Mouse (Mus musculus) limb, embryonic 14.5 days (tissue): ENCODE results near the gene Zfp869. TPM values are rescaled to one million over a fixed set of nuclear protein-coding genes. Genes with fewer than 3 reads are reported as not detected.
"Not testable (repeated sequence)": the region's sequence is repeated elsewhere in the genome, so short reads cannot be mapped to it uniquely, and the experiment has no call there.

ENCODE experiments used
- ATAC-seq: fragments of 200-750 bp; cut with Nextera tagmentation; 2 replicates; pipeline ENCODE4 v1.8.0; 2017; ENCODE audit warnings: low read depth, moderate number of reproducible peaks, moderate TSS enrichment; ENCODE audit not compliant: low FRiP score
- DNase-seq: peaks from one replicate; pipeline ENCODE4 v3.0.0-alpha.2; 2015; ENCODE audit warnings: low spot score
- H3K27ac ChIP-seq: fragments of 300-500 bp; sonication (generic); replicated peaks from 2 replicates; pipeline ENCODE4 v1.5.1; 2014; ENCODE audit warnings: low read depth, mild to moderate bottlenecking, low read length, moderate library complexity, mixed read lengths
- H3K27me3 ChIP-seq: fragments of 300-500 bp; sonication (generic); 2 replicates; pipeline ENCODE4 v1.6.1; 2014; ENCODE audit warnings: low read length, mixed read lengths; ENCODE audit not compliant: control insufficient read depth, insufficient read depth
- H3K36me3 ChIP-seq: fragments of 300-500 bp; sonication (generic); 2 replicates; pipeline ENCODE4 v1.6.1; 2014; ENCODE audit warnings: mild to moderate bottlenecking, low read length, moderate library complexity, mixed read lengths; ENCODE audit not compliant: control insufficient read depth, insufficient read depth
- H3K4me1 ChIP-seq: fragments of 300-500 bp; sonication (generic); 2 replicates; pipeline ENCODE4 v1.6.1; 2014; ENCODE audit warnings: antibody characterized with exemption, low read length, mixed read lengths; ENCODE audit not compliant: control insufficient read depth, insufficient read depth
- H3K4me2 ChIP-seq: fragments of 300-500 bp; sonication (generic); replicated peaks from 2 replicates; pipeline ENCODE4 v1.6.1; 2014; ENCODE audit warnings: low read depth, mild to moderate bottlenecking, low read length, moderate library complexity; ENCODE audit not compliant: severe bottlenecking
- H3K4me3 ChIP-seq: fragments of 300-500 bp; sonication (generic); replicated peaks from 2 replicates; pipeline ENCODE4 v1.5.1; 2014; ENCODE audit warnings: low read length
- H3K9ac ChIP-seq: fragments of 300-500 bp; sonication (generic); 2 replicates; pipeline ENCODE4 v1.6.1; 2014; ENCODE audit warnings: mild to moderate bottlenecking, low read depth, low read length, moderate library complexity; ENCODE audit not compliant: severe bottlenecking
- H3K9me3 ChIP-seq: fragments of 300-500 bp; sonication (generic); 2 replicates; pipeline ENCODE4 v1.6.1; 2016; ENCODE audit warnings: low read length; ENCODE audit not compliant: control insufficient read depth
- POLR2A ChIP-seq: fragments of 200-500 bp; IDR thresholded peaks from 2 replicates; pipeline ENCODE4 v1.8.0; 2012; ENCODE audit warnings: inconsistent platforms, mild to moderate bottlenecking, moderate library complexity, borderline replicate concordance; ENCODE audit not compliant: insufficient read depth, insufficient read length; ENCODE audit errors: extremely low read depth
- WGBS: fragments of 180-500 bp; shearing (Covaris S2); extraction: QIAGEN DNeasy Blood & Tissue Kit; methylation state at CpG from one replicate; pipeline ENCODE4 v1.1.7; 2014; 5-methylcytosine and 5-hydroxymethylcytosine counted together
- polyA plus RNA-seq, 2 experiments: library from polyadenylated mRNA; depleted of rRNA in 1 of 2; stranded (reverse) in 1 of 2; unstranded in 1 of 2; fragments of >200 nt; fragmentation: Nextera tagmentation in 1 of 2; extraction: Ambion mirVana in 1 of 2; gene quantifications; 2 replicates each; pipeline versions ENCODE4 v1.2.1 to v1.2.3; 2012 to 2014

Gene Zfp869
- polyA plus RNA-seq (2012; rRNA removed) (11.5 and 16.8 TPM in 2 replicates), polyA plus RNA-seq (2014; fragmentation: Nextera tagmentation; extraction: Ambion mirVana) (32.4 and 32.5 TPM in 2 replicates)

DNA sequence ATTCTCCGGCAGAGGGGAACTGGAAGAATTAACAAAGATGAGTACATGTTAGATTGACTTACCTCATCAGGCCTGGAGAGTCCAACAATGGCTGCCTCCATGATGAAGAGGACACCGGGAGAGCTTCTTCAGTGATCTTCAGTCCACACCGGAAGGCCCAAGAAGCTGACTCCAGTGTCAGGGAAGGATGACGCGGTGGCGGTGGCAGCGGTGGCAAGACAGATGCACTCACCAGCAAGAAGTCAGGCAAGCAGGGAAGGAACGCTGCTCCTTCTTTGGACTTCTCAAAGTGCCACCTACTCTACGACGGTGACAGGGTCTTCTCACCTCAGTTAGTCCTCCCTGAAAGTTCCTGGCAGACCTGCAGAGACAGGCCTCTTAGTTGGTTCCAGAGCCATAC is at the start of gene Zfp869:
TSS of gene Zfp869 (minus strand) at position 101 of the 400 bp plus-strand sequence.
- ATAC-seq, H3K9me3 ChIP-seq, H3K27ac ChIP-seq, DNase-seq, H3K27me3 ChIP-seq, H3K4me1 ChIP-seq, H3K9ac ChIP-seq, H3K4me3 ChIP-seq, H3K4me2 ChIP-seq: not testable (repeated sequence)
- peaks cover 56% of the 10 kb centered on the region for H3K36me3 ChIP-seq
- WGBS, result 97% methylated on average over 8 of the region's 10 CpGs

DNA sequence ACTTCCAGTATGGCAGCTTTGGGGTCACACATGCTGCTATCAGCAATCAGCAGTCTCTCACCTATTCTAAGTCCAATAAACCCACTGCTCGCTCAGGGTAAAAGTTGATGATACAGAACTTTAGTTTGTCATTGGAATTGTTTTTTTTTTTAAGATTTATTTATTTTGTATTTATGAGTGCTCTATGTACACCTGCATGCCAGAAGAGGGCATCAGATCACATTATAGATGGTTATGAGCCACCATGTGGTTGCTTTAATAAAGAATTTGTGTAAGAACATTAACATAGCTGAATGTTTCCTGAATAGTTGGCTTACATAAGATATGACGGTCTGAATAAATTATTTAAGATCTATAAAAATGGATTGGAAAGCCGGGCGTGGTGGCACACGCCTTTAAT is 47.8 kb upstream of the Zfp869 start:
- peaks cover 38% of the 10 kb centered on the region for H3K36me3 ChIP-seq
- no peak for TF ChIP-seq POLR2A

DNA sequence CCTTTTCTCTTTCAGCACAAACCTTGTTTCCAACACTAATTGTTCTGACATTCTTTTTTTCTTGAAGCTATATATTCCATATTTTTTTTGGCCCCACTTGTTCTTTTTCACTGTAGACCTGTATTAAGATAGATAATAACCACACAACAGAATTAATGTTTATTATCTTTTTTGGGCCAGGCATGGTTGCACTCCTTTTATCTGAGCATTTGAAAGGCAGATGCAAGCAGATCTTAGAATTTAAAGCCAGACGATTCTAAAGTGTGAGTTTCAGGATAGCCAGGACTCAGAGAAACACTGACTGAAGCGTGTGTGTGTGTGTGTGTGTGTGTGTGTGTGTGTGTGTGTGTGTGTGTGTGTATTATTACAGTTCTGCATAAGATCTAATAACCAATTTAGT is 41.9 kb upstream of the Zfp869 start:
- Histone ChIP-seq H3K4me3 (no peak overlapping the region), H3K9ac (no peak overlapping the region), H3K27me3 (no peaks in the 10 kb centered on the region), H3K27ac (no peak overlapping the region), H3K4me2 (no peak overlapping the region), H3K9me3 (no peaks in the 10 kb centered on the region), H3K36me3 (peaks cover 15% of the 10 kb centered on the region), H3K4me1 (peaks cover 7% of the 10 kb centered on the region)
- no peak for TF ChIP-seq POLR2A
- DNase-seq (no peak), ATAC-seq (no peak)
- 94% methylated on average over 2 of the region's 2 CpGs for WGBS

More for the DNA sequence above, 47.8 kb upstream of the Zfp869 start:
- Histone ChIP-seq H3K27me3 (no peaks in the 10 kb centered on the region), H3K27ac (no peak overlapping the region), H3K4me3 (no peak overlapping the region), H3K9me3 (no peaks in the 10 kb centered on the region), H3K4me1 (no peaks in the 10 kb centered on the region), H3K4me2 (no peak overlapping the region), H3K9ac (no peak overlapping the region)
- 93% methylated on average over 5 of the region's 5 CpGs for WGBS
- DNase-seq (no peak), ATAC-seq (no peak)

DNA sequence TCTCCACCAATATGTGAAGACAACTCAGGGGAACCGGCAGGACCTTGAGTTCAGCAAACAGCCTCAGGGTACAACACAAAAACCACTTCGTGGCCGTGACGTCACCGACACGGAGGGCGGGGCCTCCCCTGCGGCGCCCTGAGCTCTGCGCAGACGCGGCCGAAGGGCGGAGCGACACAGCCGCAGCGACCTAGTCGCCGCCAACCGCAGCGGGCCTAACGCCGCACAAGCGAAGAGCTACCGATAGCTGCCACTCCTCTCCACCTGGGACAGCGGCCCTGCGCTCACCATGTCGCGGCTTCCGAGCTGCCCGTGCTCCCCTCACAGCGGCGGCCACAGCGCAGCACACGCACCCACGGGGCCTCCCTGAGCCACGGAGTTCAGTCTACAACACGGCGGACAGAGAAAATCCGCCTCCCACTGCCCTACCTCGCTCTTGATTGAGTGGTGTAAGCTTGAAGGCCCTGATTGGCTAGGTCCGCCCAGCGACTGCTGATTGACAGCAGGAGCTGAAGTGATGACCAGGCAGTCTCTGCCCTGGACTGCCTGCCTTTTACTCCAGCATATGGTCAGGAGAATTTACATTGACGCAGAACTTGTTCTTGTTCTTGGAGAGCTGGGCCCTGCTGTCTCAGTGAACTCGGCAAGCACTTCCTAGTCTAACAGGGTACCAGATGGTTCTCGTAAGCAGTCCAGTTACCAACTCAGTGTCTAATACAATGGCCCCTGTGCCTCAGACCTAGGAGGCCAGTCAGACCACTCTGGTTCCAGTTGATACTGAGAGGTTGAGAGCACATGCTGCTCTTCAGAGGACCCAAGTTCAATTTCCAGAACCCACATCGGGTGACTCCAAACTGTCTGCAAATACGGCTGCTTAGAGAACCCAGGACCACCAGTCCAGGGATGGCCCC is 39.3 kb upstream of the Zfp869 start, which contains the start of gene Zfp963:
TSS of gene Zfp963 (minus strand) at position 427 of the 911 bp plus-strand sequence.
- peak within 1 kb of the TSS; percentile 91 for H3K9ac ChIP-seq
- H3K27me3 ChIP-seq, result no peaks in the 10 kb centered on the region
- peak; percentile 98 for TF ChIP-seq POLR2A
- peak within 1 kb of the TSS; percentile 46 for H3K4me2 ChIP-seq
- H3K4me3 ChIP-seq, result peak within 1 kb of the TSS; percentile 74
- H3K27ac ChIP-seq, result peak within 1 kb of the TSS; percentile 99
- H3K9me3 ChIP-seq, result no peaks in the 10 kb centered on the region
- peaks cover 4% of the 10 kb centered on the region for H3K36me3 ChIP-seq
- ATAC-seq (peak; percentile 98), DNase-seq (peak; percentile 95)
- 4% methylated on average over 45 of the region's 48 CpGs for WGBS
- H3K4me1 ChIP-seq, result peaks cover 7% of the 10 kb centered on the region

DNA sequence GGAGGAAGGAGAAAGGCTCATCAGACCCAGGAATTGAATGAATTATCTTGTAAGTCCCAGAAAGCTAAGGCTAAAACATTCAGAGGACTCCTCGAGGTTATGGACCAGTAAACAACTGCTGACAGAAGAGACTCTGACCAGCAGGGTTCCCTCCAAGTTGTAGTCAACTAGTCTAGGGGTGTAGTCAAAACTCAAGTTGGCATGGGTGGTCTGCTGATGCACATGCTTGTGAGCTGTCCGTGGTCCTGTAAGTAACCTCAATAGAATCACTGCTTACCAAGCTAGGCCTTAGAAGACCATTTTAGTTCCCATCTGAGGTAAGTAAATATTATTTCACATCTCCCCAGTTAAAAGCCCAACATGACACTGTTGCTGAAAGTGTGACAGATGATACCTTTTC is 30.7 kb upstream of the Zfp869 start:
- Histone ChIP-seq H3K27ac (no peak overlapping the region), H3K27me3 (no peaks in the 10 kb centered on the region), H3K9ac (no peak overlapping the region), H3K4me2 (no peak overlapping the region), H3K9me3 (no peaks in the 10 kb centered on the region), H3K36me3 (peaks cover 15% of the 10 kb centered on the region), H3K4me1 (no peaks in the 10 kb centered on the region), H3K4me3 (no peak overlapping the region)
- no peak for TF ChIP-seq POLR2A
- DNase-seq (no peak), ATAC-seq (no peak)
- 77% methylated on average over 2 of the region's 2 CpGs for WGBS
